Mouse (Mus musculus) B cell, adult 2 months (primary cell): ENCODE data around the gene C4b.
"Not testable (repeated sequence)": the region's sequence is repeated elsewhere in the genome, so short reads cannot be mapped to it uniquely, and the experiment has no call there.

ENCODE experiments used
- DNase-seq, 2 experiments: peaks; one replicate each; pipeline ENCODE4 v3.0.0; 2022

The C4b gene

GRCm38 (mm10) chr17:34743719-34744118, at the start of gene C4b:
Gene C4b (minus strand): TSS chr17:34743882.
- DNase-seq = no peak

- no peak for DNase-seq
Measured at GRCm38 (mm10) chr17:34777680-34778325, 34.1 kb upstream of the C4b start.

GRCm38 (mm10) chr17:34761471-34761870, 17.8 kb upstream of the C4b start:
- DNase-seq = no peak

- no peak for DNase-seq
Measured at GRCm38 (mm10) chr17:34746531-34746930, 2.8 kb upstream of the C4b start.

- DNase-seq = not testable (repeated sequence)
Measured at GRCm38 (mm10) chr17:34745166-34745565, 1.5 kb upstream of the C4b start.

- not testable (repeated sequence) for DNase-seq
Measured at GRCm38 (mm10) chr17:34744611-34745010, 929 bp upstream of the C4b start.

- DNase-seq = no peak
Measured at GRCm38 (mm10) chr17:34744206-34744605, 524 bp upstream of the C4b start.

GRCm38 (mm10) chr17:34740280-34740679, 3.4 kb downstream of the C4b start:
- DNase-seq = no peak

- DNase-seq = not testable (repeated sequence)
Measured at GRCm38 (mm10) chr17:34739708-34740107, 4.0 kb downstream of the C4b start.

GRCm38 (mm10) chr17:34737466-34737865, 6.2 kb downstream of the C4b start:
- DNase-seq = not testable (repeated sequence)

GRCm38 (mm10) chr17:34729779-34730553, 13.7 kb downstream of the C4b start:
- not testable (repeated sequence) for DNase-seq

- DNase-seq = not testable (repeated sequence)
Measured at GRCm38 (mm10) chr17:34729155-34729554, 14.5 kb downstream of the C4b start.

GRCm38 (mm10) chr17:34727887-34728286, 15.8 kb downstream of the C4b start:
- DNase-seq = no peak

GRCm38 (mm10) chr17:34723066-34723465, 20.6 kb downstream of the C4b start:
- no peak for DNase-seq

GRCm38 (mm10) chr17:34722238-34722637, 21.4 kb downstream of the C4b start:
- DNase-seq = not testable (repeated sequence)

- not testable (repeated sequence) for DNase-seq
Measured at GRCm38 (mm10) chr17:34719886-34720285, 23.8 kb downstream of the C4b start.

- DNase-seq = no peak
Measured at GRCm38 (mm10) chr17:34717401-34717800, 26.3 kb downstream of the C4b start.

GRCm38 (mm10) chr17:34716247-34716646, 27.4 kb downstream of the C4b start:
- no peak for DNase-seq

GRCm38 (mm10) chr17:34715451-34715850, 28.2 kb downstream of the C4b start:
- DNase-seq = not testable (repeated sequence)

- not testable (repeated sequence) for DNase-seq
Measured at GRCm38 (mm10) chr17:34714908-34715445, 28.7 kb downstream of the C4b start.

- not testable (repeated sequence) for DNase-seq
Measured at GRCm38 (mm10) chr17:34714181-34714907, 29.3 kb downstream of the C4b start.

- DNase-seq = peak; percentile 49 to 51
Measured at GRCm38 (mm10) chr17:34712951-34713350, 30.7 kb downstream of the C4b start.

GRCm38 (mm10) chr17:34706476-34706875, 37.2 kb downstream of the C4b start:
- not testable (repeated sequence) for DNase-seq
